Mouse (Mus musculus) testis, adult 2 months (tissue): ENCODE measurements around the gene Cacna1c.

Experiments
- CTCF ChIP-seq: fragments of 200-500 bp; IDR thresholded peaks from 2 replicates; pipeline ENCODE4 v1.5.1; 2012; ENCODE audit warnings: low read depth, mild to moderate bottlenecking, inconsistent platforms, low read length, moderate library complexity; ENCODE audit not compliant: control insufficient read depth, insufficient read depth, insufficient replicate concordance
- POLR2A ChIP-seq: fragments of 200-500 bp; IDR thresholded peaks from 2 replicates; pipeline ENCODE4 v1.6.1; 2012; ENCODE audit warnings: low read depth, mild to moderate bottlenecking, inconsistent platforms, low read length, moderate library complexity; ENCODE audit not compliant: control insufficient read depth

DNA sequence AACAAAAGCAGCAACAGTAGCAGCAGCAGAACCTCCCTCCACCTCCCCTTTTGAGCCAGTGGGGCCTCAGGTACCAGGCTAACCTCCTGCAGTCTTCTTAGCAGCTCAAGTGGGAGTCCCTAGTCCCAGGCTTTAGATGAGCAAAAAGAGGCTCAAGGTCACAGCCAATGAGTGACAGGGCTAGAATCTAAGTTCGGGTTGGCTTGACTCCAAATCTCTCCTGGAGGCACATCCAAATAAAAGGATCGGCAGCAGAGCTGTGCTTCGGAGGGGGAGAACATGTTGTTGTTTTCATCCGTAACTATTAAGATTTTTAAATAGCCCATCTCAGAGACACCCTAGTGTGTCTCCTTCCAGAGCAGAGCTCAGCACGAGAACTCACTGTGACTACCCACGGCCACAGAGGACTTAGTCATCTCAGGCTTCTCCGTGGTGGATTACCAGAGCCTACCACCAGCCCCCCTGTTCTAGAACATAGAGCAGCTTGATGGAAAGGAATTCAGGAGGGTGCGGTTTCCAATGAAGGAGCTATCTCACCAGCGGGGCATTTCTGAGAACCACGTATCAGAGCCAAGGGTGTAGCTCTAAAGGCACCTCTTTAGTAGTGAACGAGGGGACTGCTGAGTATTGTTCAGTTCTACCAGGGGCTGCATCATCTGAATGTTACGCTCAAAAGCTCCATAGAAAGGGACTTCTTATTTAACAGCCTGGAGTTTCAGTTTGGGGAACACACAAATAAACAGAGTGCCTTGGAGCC is 438.5 kb downstream of the Cacna1c start:
- TF ChIP-seq CTCF (no peak), POLR2A (no peak)
